ENCODE assay signal across 13 mouse cellular contexts in the genomic region with DNA sequence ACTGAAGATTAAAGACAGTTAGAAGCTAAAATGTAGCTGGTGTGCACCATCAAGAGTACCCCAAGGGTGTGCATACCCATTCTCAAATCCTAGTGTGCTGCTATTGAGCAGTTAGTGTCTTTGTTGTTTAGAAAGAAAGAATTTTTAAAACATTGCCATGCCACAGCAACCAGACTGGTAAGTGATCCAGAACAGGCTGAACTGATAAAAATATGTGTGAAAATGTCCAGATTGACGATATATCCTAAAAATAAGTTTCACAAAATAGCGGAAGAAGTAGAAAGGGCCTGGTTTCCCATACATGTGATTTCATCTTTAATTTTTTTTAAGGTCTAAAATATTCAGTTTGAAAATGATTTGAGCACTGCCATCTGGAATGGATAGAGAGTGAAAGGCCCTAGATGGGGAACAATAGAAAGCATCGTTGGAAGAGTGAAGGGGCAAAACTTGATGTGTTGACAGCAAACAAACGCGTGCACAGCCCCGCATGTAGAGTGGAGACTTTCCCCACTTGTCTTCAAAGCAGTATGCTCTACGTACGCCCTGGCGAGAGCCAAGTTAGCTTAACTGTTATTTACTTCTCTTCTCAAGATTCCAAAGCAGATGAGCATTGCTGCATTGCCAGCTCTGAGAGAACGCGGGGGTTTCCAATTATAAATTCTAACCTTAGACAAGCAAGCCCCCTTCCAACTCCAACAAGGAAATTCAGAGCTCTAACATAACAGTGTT.
A peak's percentile ranks its signal among the peaks of the same experiment; 100 is the strongest.
DNase-seq lines count a peak whose midpoint lies in the region; ATAC-seq lines count a peak whose summit lies in the region.
"Had no signal": no experiment of that assay in that cellular context is flagged by ENCODE, and none has a peak within 500 bp of the region (broad histone marks: within the 10 kb centered on the region; RNA-seq: fewer than 3 reads in every experiment).

No protein-coding gene starts in this region.

- DNase-seq in brain, embryonic 18.5 days (ENCODE audit: low read depth, low spot score) = peak; percentile 70
- peak; percentile 47 to 52 for DNase-seq in frontal cortex, adult 2 months (ENCODE audit: extremely low spot score in 1 of 2, low spot score in 1 of 2)
- peak; percentile 46 to 48 for DNase-seq in layer of hippocampus, postnatal 14 days (ENCODE audit: low spot score in 2 of 2)
- DNase-seq in right cerebral cortex, postnatal 10 days (ENCODE audit: low spot score in 2 of 2) = peak; percentile 71 to 86
- no peak for DNase-seq in lung, postnatal 36 days
- DNase-seq in adipocyte (ENCODE audit: low spot score) = no peak
- DNase-seq: cerebellum, adult 9-10 months; kidney, postnatal 36 days; thymus, postnatal 25 days had no signal

- ATAC-seq in cerebellum, adult (ENCODE audit: insufficient number of reproducible peaks, low FRiP score, low TSS enrichment) = no peak
- ATAC-seq: CD4-positive, CD25-positive, alpha-beta regulatory T cell, adult 4 months; intestine, embryonic 16.5 days; lung, postnatal 0 days had no signal

Comparison
In these comparisons a context has a peak if more than half of its experiments do, and no peak if none do; other contexts are left out.
1. DNase-seq: peak in brain, embryonic 18.5 days (single experiment), frontal cortex, adult 2 months (2 of 2), layer of hippocampus, postnatal 14 days (2 of 2) and right cerebral cortex, postnatal 10 days (2 of 2); none in lung, postnatal 36 days (single experiment) and adipocyte (single experiment).